Mouse (Mus musculus): ENCODE measurements around the gene Mrpl58.

GRCm38 (mm10) chr11:115374695-115375425, 28.7 kb upstream of the Mrpl58 start:
- TF ChIP-seq CTCF (IDR thresholded peaks at IDR 0.05; ENCODE audit: low read depth, low read length) (no peak), GATA1 (IDR thresholded peaks at IDR 0.05; ENCODE audit: borderline replicate concordance, low read length) (no peak), TAL1 (conservative IDR thresholded peaks at IDR 0.05; ENCODE audit: low read depth, low read length) (no peak), GATA2 (IDR thresholded peaks at IDR 0.05; ENCODE audit: borderline replicate concordance, low read depth, low read length) (no peak), POLR2AphosphoS5 (IDR thresholded peaks at IDR 0.05; ENCODE audit: insufficient replicate concordance, low read depth, low read length) (no peak)
